Mouse (Mus musculus): Measurements from ENCODE around the gene Fam170b. TPM values are rescaled to one million over a fixed set of nuclear protein-coding genes. Genes with fewer than 3 reads are reported as not detected.

Fam170b gene
- polyA plus RNA-seq, 2 experiments = not detected

GRCm38 (mm10) chr14:32877549-32877948 lies 43.8 kb downstream of the Fam170b start:
- no peak overlapping the region for H3K4me2 ChIP-seq (replicated peaks; ENCODE audit: low read depth, low read length, severe bottlenecking)
- DNase-seq (ENCODE audit: low spot score) = no peak
- WGBS = 77% methylated on average over 6 of the region's 6 CpGs
- no peaks in the 10 kb centered on the region for H3K36me3 ChIP-seq (ENCODE audit: control insufficient read depth, insufficient read depth, low read length)
- H3K27ac ChIP-seq (replicated peaks; ENCODE audit: low read depth, low read length) = no peak overlapping the region
- no peak overlapping the region for H3K9ac ChIP-seq (ENCODE audit: low read depth, low read length, severe bottlenecking)
- H3K27me3 ChIP-seq (ENCODE audit: control insufficient read depth, insufficient read depth, low read length) = no peaks in the 10 kb centered on the region
- no peaks in the 10 kb centered on the region for H3K9me3 ChIP-seq (ENCODE audit: control insufficient read depth, low read length)
- ATAC-seq (ENCODE audit: low FRiP score, low read depth) = no peak
- TF ChIP-seq POLR2A (IDR thresholded peaks at IDR 0.05; ENCODE audit: borderline replicate concordance, extremely low read depth, insufficient read depth, insufficient read length) = no peak
- no peaks in the 10 kb centered on the region for H3K4me1 ChIP-seq (ENCODE audit: control insufficient read depth, insufficient read depth, low read length)
- H3K4me3 ChIP-seq (replicated peaks; ENCODE audit: low read length) = no peak overlapping the region

- no peak for TF ChIP-seq POLR2A (IDR thresholded peaks at IDR 0.05; ENCODE audit: borderline replicate concordance, extremely low read depth, insufficient read depth, insufficient read length)
- no peak overlapping the region for H3K4me2 ChIP-seq (replicated peaks; ENCODE audit: low read depth, low read length, severe bottlenecking)
- DNase-seq (ENCODE audit: low spot score) (no peak), ATAC-seq (ENCODE audit: low FRiP score, low read depth) (no peak)
- H3K4me3 ChIP-seq (replicated peaks; ENCODE audit: low read length) = no peak overlapping the region
- no peaks in the 10 kb centered on the region for H3K27me3 ChIP-seq (ENCODE audit: control insufficient read depth, insufficient read depth, low read length)
- H3K4me1 ChIP-seq (ENCODE audit: control insufficient read depth, insufficient read depth, low read length) = no peaks in the 10 kb centered on the region
- no peaks in the 10 kb centered on the region for H3K36me3 ChIP-seq (ENCODE audit: control insufficient read depth, insufficient read depth, low read length)
- H3K9ac ChIP-seq (ENCODE audit: low read depth, low read length, severe bottlenecking) = no peak overlapping the region
- whole genome bisulfite sequencing = 85% methylated on average over 5 of the region's 5 CpGs
- no peak overlapping the region for H3K27ac ChIP-seq (replicated peaks; ENCODE audit: low read depth, low read length)
- no peaks in the 10 kb centered on the region for H3K9me3 ChIP-seq (ENCODE audit: control insufficient read depth, low read length)
Observed at GRCm38 (mm10) chr14:32880332-32880731, 46.6 kb downstream of the Fam170b start.

DNA sequence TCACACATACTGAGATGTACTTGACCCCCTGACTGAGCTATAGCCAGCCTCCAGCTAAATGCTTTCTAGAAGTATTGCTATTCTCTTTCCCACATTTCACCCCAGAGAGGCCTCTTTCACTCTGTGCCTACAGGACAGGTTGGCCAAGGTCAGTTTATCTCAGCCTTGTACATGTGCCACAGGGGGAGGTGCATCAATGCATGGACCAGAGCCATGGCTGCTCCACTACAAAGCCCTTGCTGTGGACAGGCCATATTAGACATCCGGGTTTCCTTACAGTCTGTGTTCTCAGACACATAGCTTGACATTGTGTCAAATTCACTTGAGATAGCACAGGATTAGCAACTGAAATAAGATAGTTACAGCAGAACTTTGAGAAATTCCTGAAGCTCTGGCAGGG lies 47.9 kb downstream of the Fam170b start:
- Histone ChIP-seq H3K4me2 (replicated peaks; ENCODE audit: low read depth, low read length, severe bottlenecking) (no peak overlapping the region), H3K9ac (ENCODE audit: low read depth, low read length, severe bottlenecking) (no peak overlapping the region), H3K27ac (replicated peaks; ENCODE audit: low read depth, low read length) (no peak overlapping the region), H3K4me1 (ENCODE audit: control insufficient read depth, insufficient read depth, low read length) (no peaks in the 10 kb centered on the region), H3K4me3 (replicated peaks; ENCODE audit: low read length) (no peak overlapping the region), H3K36me3 (ENCODE audit: control insufficient read depth, insufficient read depth, low read length) (no peaks in the 10 kb centered on the region), H3K9me3 (ENCODE audit: control insufficient read depth, low read length) (no peaks in the 10 kb centered on the region), H3K27me3 (ENCODE audit: control insufficient read depth, insufficient read depth, low read length) (no peaks in the 10 kb centered on the region)
- 75% methylated on average over 1 of the region's 1 CpGs for WGBS
- no peak for TF ChIP-seq POLR2A (IDR thresholded peaks at IDR 0.05; ENCODE audit: borderline replicate concordance, extremely low read depth, insufficient read depth, insufficient read length)
- no peak for DNase-seq (ENCODE audit: low spot score)
- ATAC-seq (ENCODE audit: low FRiP score, low read depth) = no peak

Other genes starting within 250 kb of the Fam170b start
- 0.09 and 0.20 TPM in 2 replicates for gene Prrxl1, start 234.6 kb upstream of the Fam170b start, polyA plus RNA-seq (2012; rRNA removed)
- 0.25 TPM in 1 of 2 replicates, not detected in the other for gene Prrxl1, start 234.6 kb upstream of the Fam170b start, polyA plus RNA-seq (2014; fragmentation: Nextera tagmentation; extraction: Ambion mirVana)
- gene 3425401B19Rik, start 148.7 kb upstream of the Fam170b start, polyA plus RNA-seq (2012; rRNA removed) = 1.2 and 1.4 TPM in 2 replicates
- gene 3425401B19Rik, start 148.7 kb upstream of the Fam170b start, polyA plus RNA-seq (2014; fragmentation: Nextera tagmentation; extraction: Ambion mirVana) = 0.69 and 1.1 TPM in 2 replicates
- 1.8 and 2.6 TPM in 2 replicates for gene Tmem273, start 48.0 kb upstream of the Fam170b start, polyA plus RNA-seq (2012; rRNA removed)
- 1.7 and 2.5 TPM in 2 replicates for gene Tmem273, start 48.0 kb upstream of the Fam170b start, polyA plus RNA-seq (2014; fragmentation: Nextera tagmentation; extraction: Ambion mirVana)
- 13.2 and 14.8 TPM in 2 replicates for gene Vstm4, start 22.8 kb downstream of the Fam170b start, polyA plus RNA-seq (2012; rRNA removed)
- 21.9 and 25.0 TPM in 2 replicates for gene Vstm4, start 22.8 kb downstream of the Fam170b start, polyA plus RNA-seq (2014; fragmentation: Nextera tagmentation; extraction: Ambion mirVana)
- 0.57 and 0.69 TPM in 2 replicates for gene Lrrc18, start 157.4 kb downstream of the Fam170b start, polyA plus RNA-seq (2012; rRNA removed)
- gene Lrrc18, start 157.4 kb downstream of the Fam170b start, polyA plus RNA-seq (2014; fragmentation: Nextera tagmentation; extraction: Ambion mirVana) = 0.50 and 0.56 TPM in 2 replicates

Measured in limb, embryonic 14.5 days (tissue).